Mouse (Mus musculus): Measurements from ENCODE around the gene Rgs11.

The Rgs11 gene

GRCm38 (mm10) chr17:26232863-26233262 is 30.1 kb downstream of the Rgs11 start:
- DNase-seq = no peak

- no peak for DNase-seq
Observed at GRCm38 (mm10) chr17:26234386-26234785, 31.6 kb downstream of the Rgs11 start.

GRCm38 (mm10) chr17:26235077-26235815 is 32.5 kb downstream of the Rgs11 start:
- no peak for DNase-seq

GRCm38 (mm10) chr17:26237667-26238066 is 34.9 kb downstream of the Rgs11 start:
- no peak for DNase-seq

- no peak for DNase-seq
Observed at GRCm38 (mm10) chr17:26239551-26239950, 36.8 kb downstream of the Rgs11 start.

- no peak for DNase-seq
Observed at GRCm38 (mm10) chr17:26240120-26240790, 37.5 kb downstream of the Rgs11 start.

GRCm38 (mm10) chr17:26240990-26241389 is 38.2 kb downstream of the Rgs11 start:
- DNase-seq = no peak

GRCm38 (mm10) chr17:26243471-26244100 is 40.8 kb downstream of the Rgs11 start:
- peak; percentile 57 for DNase-seq

- peak; percentile 88 for DNase-seq
Observed at GRCm38 (mm10) chr17:26244101-26244841, 41.5 kb downstream of the Rgs11 start, which contains the start of gene Fam234a. Fam234a (minus strand) TSS chr17:26244242.

GRCm38 (mm10) chr17:26251886-26252538 is 49.3 kb downstream of the Rgs11 start:
- no peak for DNase-seq

- DNase-seq = peak; percentile 87
Observed at GRCm38 (mm10) chr17:26252539-26253251, 49.9 kb downstream of the Rgs11 start, which contains the start of gene Luc7l. Luc7l (plus strand) TSS chr17:26252896.

GRCm38 (mm10) chr17:26253399-26253798 is 50.6 kb downstream of the Rgs11 start:
- no peak for DNase-seq

GRCm38 (mm10) chr17:26255313-26255712 is 52.6 kb downstream of the Rgs11 start:
- no peak for DNase-seq

Data from right cerebral cortex, postnatal 4 days (tissue).